Mouse (Mus musculus) hindbrain, embryonic 14.5 days (tissue): ENCODE measurements at regions not wholly inside any gene's neighbourhood (a gene's known extent, or its start where the extent isn't known, plus 50 kb on each side); places are given as distances from the start of the nearest gene placed in this dataset.
A peak's percentile ranks its signal among the peaks of the same experiment; 100 is the strongest.
"Not testable (repeated sequence)": the region's sequence is repeated elsewhere in the genome, so short reads cannot be mapped to it uniquely, and the experiment has no call there.

Source experiments
- ATAC-seq: fragments of 200-750 bp; cut with Nextera tagmentation; 2 replicates; pipeline ENCODE4 v1.8.0; 2017; ENCODE audit warnings: moderate number of reproducible peaks, mild to moderate bottlenecking, moderate TSS enrichment, moderate library complexity; ENCODE audit not compliant: low FRiP score
- DNase-seq: peaks from one replicate; pipeline ENCODE4 v3.0.0-alpha.2; 2015; ENCODE audit warnings: low spot score
- H3K27ac ChIP-seq: fragments of 300-500 bp; sonication (generic); 2 replicates; pipeline ENCODE4 v1.5.1; 2014; ENCODE audit warnings: mild to moderate bottlenecking, moderate library complexity
- H3K27me3 ChIP-seq: fragments of 300-500 bp; sonication (generic); 2 replicates; pipeline ENCODE4 v1.6.1; 2014; ENCODE audit warnings: mild to moderate bottlenecking, low read length, mixed read lengths; ENCODE audit not compliant: control insufficient read depth, insufficient read depth
- H3K36me3 ChIP-seq: fragments of 300-500 bp; sonication (generic); replicated peaks from 2 replicates; pipeline ENCODE4 v1.6.1; 2014; ENCODE audit not compliant: control insufficient read depth, insufficient read depth
- H3K4me1 ChIP-seq: fragments of 300-500 bp; sonication (generic); replicated peaks from 2 replicates; pipeline ENCODE4 v1.6.1; 2014; ENCODE audit warnings: antibody characterized with exemption, low read length, mixed read lengths; ENCODE audit not compliant: control insufficient read depth, insufficient read depth
- H3K4me2 ChIP-seq: fragments of 300-500 bp; sonication (generic); replicated peaks from 2 replicates; pipeline ENCODE4 v1.6.1; 2014; ENCODE audit warnings: mild to moderate bottlenecking, moderate library complexity
- H3K4me3 ChIP-seq: fragments of 300-500 bp; sonication (generic); replicated peaks from 2 replicates; pipeline ENCODE4 v1.5.1; 2014; ENCODE audit warnings: mild to moderate bottlenecking, low read length
- H3K9ac ChIP-seq: fragments of 300-500 bp; sonication (generic); 2 replicates; pipeline ENCODE4 v1.6.1; 2014
- H3K9me3 ChIP-seq: fragments of 300-500 bp; sonication (generic); 2 replicates; pipeline ENCODE4 v1.6.1; 2016; ENCODE audit warnings: low read length; ENCODE audit not compliant: control insufficient read depth
- whole genome bisulfite sequencing: fragments of 180-500 bp; shearing (Covaris S2); extraction: QIAGEN DNeasy Blood & Tissue Kit; methylation state at CpG from one replicate; pipeline ENCODE4 v1.1.7; 2014; 5-methylcytosine and 5-hydroxymethylcytosine counted together

- Histone ChIP-seq H3K4me1 (no peaks in the 10 kb centered on the region), H3K36me3 (no peaks in the 10 kb centered on the region), H3K4me3 (no peak overlapping the region), H3K9ac (no peak overlapping the region), H3K27ac (no peak overlapping the region), H3K4me2 (no peak overlapping the region), H3K9me3 (no peaks in the 10 kb centered on the region), H3K27me3 (no peaks in the 10 kb centered on the region)
- ATAC-seq: no peak
- WGBS: 78% methylated on average over 7 of the region's 7 CpGs
- no peak for DNase-seq
Measured at GRCm38 (mm10) chr1:51411726-51412125, 66.5 kb downstream of the Nabp1 start.

- ATAC-seq: no peak
- Histone ChIP-seq H3K27me3 (no peaks in the 10 kb centered on the region), H3K36me3 (no peaks in the 10 kb centered on the region), H3K27ac (no peak overlapping the region), H3K9me3 (no peaks in the 10 kb centered on the region), H3K4me1 (no peaks in the 10 kb centered on the region), H3K4me2 (no peak overlapping the region), H3K4me3 (no peak overlapping the region), H3K9ac (no peak overlapping the region)
- no peak for DNase-seq
- 84% methylated on average over 3 of the region's 3 CpGs for WGBS
Measured at GRCm38 (mm10) chr1:51403632-51404031, 74.6 kb downstream of the Nabp1 start.

- DNase-seq (no peak), ATAC-seq (no peak)
- Histone ChIP-seq H3K36me3 (no peaks in the 10 kb centered on the region), H3K27ac (no peak overlapping the region), H3K4me3 (no peak overlapping the region), H3K4me2 (no peak overlapping the region), H3K9ac (no peak overlapping the region), H3K27me3 (no peaks in the 10 kb centered on the region), H3K4me1 (no peaks in the 10 kb centered on the region), H3K9me3 (no peaks in the 10 kb centered on the region)
- 95% methylated on average over 5 of the region's 5 CpGs for WGBS
Measured at GRCm38 (mm10) chr1:51402533-51402925, 75.7 kb downstream of the Nabp1 start.

GRCm38 (mm10) chr1:51401846-51402532 lies 76.2 kb downstream of the Nabp1 start:
- Histone ChIP-seq H3K36me3 (no peaks in the 10 kb centered on the region), H3K27ac (no peak overlapping the region), H3K27me3 (no peaks in the 10 kb centered on the region), H3K4me2 (no peak overlapping the region), H3K4me1 (no peaks in the 10 kb centered on the region), H3K9me3 (no peaks in the 10 kb centered on the region), H3K4me3 (no peak overlapping the region), H3K9ac (no peak overlapping the region)
- 77% methylated on average over 6 of the region's 6 CpGs for WGBS
- ATAC-seq (no peak), DNase-seq (no peak)

- H3K4me2 ChIP-seq, ATAC-seq, H3K27ac ChIP-seq, H3K4me1 ChIP-seq, H3K27me3 ChIP-seq, H3K9ac ChIP-seq, H3K4me3 ChIP-seq, DNase-seq, H3K9me3 ChIP-seq, H3K36me3 ChIP-seq: not testable (repeated sequence)
- WGBS: 75% methylated on average over 4 of the region's 4 CpGs
Measured at GRCm38 (mm10) chr1:51400541-51400940, 77.7 kb downstream of the Nabp1 start.

- 95% methylated on average over 3 of the region's 3 CpGs for WGBS
- Histone ChIP-seq H3K9me3 (no peaks in the 10 kb centered on the region), H3K9ac (no peak overlapping the region), H3K36me3 (no peaks in the 10 kb centered on the region), H3K4me1 (no peaks in the 10 kb centered on the region), H3K4me2 (no peak overlapping the region), H3K4me3 (no peak overlapping the region), H3K27me3 (no peaks in the 10 kb centered on the region), H3K27ac (no peak overlapping the region)
- ATAC-seq (no peak), DNase-seq (no peak)
Measured at GRCm38 (mm10) chr1:51386874-51387273, 91.4 kb downstream of the Nabp1 start.

- no peaks in the 10 kb centered on the region for H3K27me3 ChIP-seq
- ATAC-seq: no peak
Measured at GRCm38 (mm10) chr1:51384051-51384450, 94.2 kb downstream of the Nabp1 start.

GRCm38 (mm10) chr1:51380240-51380639 lies 91.3 kb downstream of the Cavin2 start:
- H3K27ac ChIP-seq: no peak overlapping the region
- no peak for ATAC-seq
- H3K4me3 ChIP-seq: no peak overlapping the region
- no peaks in the 10 kb centered on the region for H3K27me3 ChIP-seq
- DNase-seq: no peak
- no peak overlapping the region for H3K9ac ChIP-seq
- H3K9me3 ChIP-seq: no peaks in the 10 kb centered on the region
- H3K4me2 ChIP-seq: no peak overlapping the region
- no peaks in the 10 kb centered on the region for H3K36me3 ChIP-seq
- no peaks in the 10 kb centered on the region for H3K4me1 ChIP-seq
- 84% methylated on average over 4 of the region's 4 CpGs for WGBS

More at GRCm38 (mm10) chr1:51384051-51384450, 94.2 kb downstream of the Nabp1 start:
- no peak overlapping the region for H3K4me2 ChIP-seq
- 68% methylated on average over 6 of the region's 6 CpGs for whole genome bisulfite sequencing
- H3K36me3 ChIP-seq: no peaks in the 10 kb centered on the region
- no peak for DNase-seq
- peak overlapping the region; percentile 9; the same call in 1 of the 2 replicates for H3K27ac ChIP-seq
- H3K9me3 ChIP-seq: no peaks in the 10 kb centered on the region
- no peaks in the 10 kb centered on the region for H3K4me1 ChIP-seq
- no peak overlapping the region for H3K9ac ChIP-seq
- no peak overlapping the region for H3K4me3 ChIP-seq

GRCm38 (mm10) chr1:51367587-51367986 lies 78.7 kb downstream of the Cavin2 start:
- Histone ChIP-seq H3K4me3 (no peak overlapping the region), H3K4me1 (no peaks in the 10 kb centered on the region), H3K27me3 (no peaks in the 10 kb centered on the region), H3K4me2 (no peak overlapping the region), H3K9me3 (no peaks in the 10 kb centered on the region), H3K9ac (no peak overlapping the region), H3K27ac (no peak overlapping the region), H3K36me3 (no peaks in the 10 kb centered on the region)
- DNase-seq (no peak), ATAC-seq (no peak)
- WGBS: 67% methylated on average over 3 of the region's 3 CpGs

GRCm38 (mm10) chr1:51360095-51360494 lies 71.2 kb downstream of the Cavin2 start:
- no peak overlapping the region for H3K4me2 ChIP-seq
- H3K36me3 ChIP-seq: no peaks in the 10 kb centered on the region
- no peak overlapping the region for H3K4me3 ChIP-seq
- no peaks in the 10 kb centered on the region for H3K9me3 ChIP-seq
- no peak overlapping the region for H3K9ac ChIP-seq
- 64% methylated on average over 3 of the region's 3 CpGs for WGBS
- DNase-seq: no peak
- H3K27me3 ChIP-seq: no peaks in the 10 kb centered on the region
- no peaks in the 10 kb centered on the region for H3K4me1 ChIP-seq
- H3K27ac ChIP-seq: no peak overlapping the region
- ATAC-seq: no peak
